Mouse (Mus musculus): ENCODE results near the gene Ephb2. TPM values are rescaled to one million over a fixed set of nuclear protein-coding genes. Genes with fewer than 3 reads are reported as not detected.

Ephb2 gene
- total RNA-seq, 1 experiment: 15.5 TPM

DNA sequence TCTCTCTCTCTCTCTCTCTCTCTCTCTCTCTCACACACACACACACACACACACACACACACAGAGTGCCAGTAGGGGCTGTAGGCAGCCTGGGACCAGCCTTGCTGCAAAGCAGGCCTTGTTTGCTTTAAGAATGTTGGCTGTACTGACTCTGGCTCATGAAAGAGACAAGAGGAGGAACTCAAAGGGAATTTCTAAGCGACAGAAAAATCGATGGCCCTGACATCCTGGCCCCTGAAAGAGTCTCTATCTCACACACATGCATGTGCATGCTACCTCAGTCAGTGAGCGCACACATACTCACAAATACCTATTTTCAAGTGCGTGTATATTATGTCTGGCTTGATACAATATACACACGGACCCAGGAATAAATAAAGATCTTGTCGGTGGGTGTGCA, 79.3 kb downstream of the Ephb2 start:
- H3K9ac ChIP-seq (ENCODE audit: insufficient read depth, low read depth, low read length, poor library complexity, severe bottlenecking): no peak overlapping the region
- no peak overlapping the region for H3K4me3 ChIP-seq (ENCODE audit: insufficient read depth in 1 of 2, low read depth in 1 of 2, low read length in 2 of 2, poor library complexity in 1 of 2, severe bottlenecking in 1 of 2)
- no peak overlapping the region for H3K27ac ChIP-seq (ENCODE audit: insufficient read depth, low read depth, low read length, poor library complexity, severe bottlenecking)
- H3K36me3 ChIP-seq (ENCODE audit: control insufficient read depth, insufficient read depth, low read length, poor library complexity, severe bottlenecking): no peaks in the 10 kb centered on the region
- TF ChIP-seq HCFC1 (IDR thresholded peaks at IDR 0.05; ENCODE audit: borderline replicate concordance, insufficient read depth, low read length) (no peak), ZNF384 (IDR thresholded peaks at IDR 0.05; ENCODE audit: low read depth, low read length) (no peak), MAFK (IDR thresholded peaks at IDR 0.05; ENCODE audit: insufficient read depth, low read depth, low read length) (no peak), CHD2 (IDR thresholded peaks at IDR 0.05; ENCODE audit: low read depth, low read length) (no peak), ZC3H11A (IDR thresholded peaks at IDR 0.05; ENCODE audit: borderline replicate concordance, low read depth, low read length) (no peak)
- in situ Hi-C loops (cut with MboI; ENCODE audit: low sequenced_read_pairs in 2 of 2, unreplicated experiment in 2 of 2): no loop called here
- H3K9me3 ChIP-seq (ENCODE audit: control insufficient read depth, insufficient read depth, low read depth, low read length): no peaks in the 10 kb centered on the region
- DNase-seq (ENCODE audit: low read depth, low spot score): no peak
- H3K4me1 ChIP-seq (ENCODE audit: control insufficient read depth in 2 of 2, insufficient read depth in 2 of 2, low read length in 2 of 2, poor library complexity in 1 of 2): peaks cover 13% of the 10 kb centered on the region in 2 experiments

DNA sequence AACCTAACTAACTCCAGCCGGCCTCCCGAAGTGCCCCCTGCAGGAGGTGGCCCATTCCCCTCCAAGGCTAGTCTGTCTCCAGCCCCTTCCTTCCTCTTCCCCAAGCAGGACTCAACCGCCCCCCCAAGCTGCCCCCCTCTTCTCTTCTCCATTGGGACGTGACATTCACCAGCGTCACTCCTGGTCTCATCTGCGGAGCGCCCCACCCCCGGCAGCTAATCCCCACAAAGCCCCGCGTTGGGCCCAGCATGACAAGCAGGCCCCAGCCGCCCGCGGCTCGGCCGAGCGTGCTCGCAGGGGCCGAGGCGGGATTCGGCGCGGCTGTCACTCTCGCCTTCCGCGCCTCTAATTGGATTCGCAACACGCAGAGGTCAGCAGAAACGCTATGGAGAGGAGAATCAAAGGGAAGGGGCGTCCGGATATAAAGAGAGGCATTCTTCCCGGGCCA, 80.4 kb downstream of the Ephb2 start:
- no peak for TF ChIP-seq ZC3H11A (IDR thresholded peaks at IDR 0.05; ENCODE audit: borderline replicate concordance, low read depth, low read length)
- no peak for TF ChIP-seq CHD2 (IDR thresholded peaks at IDR 0.05; ENCODE audit: low read depth, low read length)
- TF ChIP-seq HCFC1 (IDR thresholded peaks at IDR 0.05; ENCODE audit: borderline replicate concordance, insufficient read depth, low read length): no peak
- TF ChIP-seq MAFK (IDR thresholded peaks at IDR 0.05; ENCODE audit: insufficient read depth, low read depth, low read length): 0 out of 2 replicates have a peak, but pooled peaks have one; percentile 35
- TF ChIP-seq ZNF384 (IDR thresholded peaks at IDR 0.05; ENCODE audit: low read depth, low read length): no peak
- DNase-seq (ENCODE audit: low read depth, low spot score): no peak
- Histone ChIP-seq H3K4me1 (ENCODE audit: control insufficient read depth in 2 of 2, insufficient read depth in 2 of 2, low read length in 2 of 2, poor library complexity in 1 of 2) (peaks cover 14 to 20% of the 10 kb centered on the region in 2 experiments), H3K4me3 (ENCODE audit: insufficient read depth in 1 of 2, low read depth in 1 of 2, low read length in 2 of 2, poor library complexity in 1 of 2, severe bottlenecking in 1 of 2) (peak overlapping the region; percentile 45 to 47), H3K9me3 (ENCODE audit: control insufficient read depth, insufficient read depth, low read depth, low read length) (no peaks in the 10 kb centered on the region), H3K27ac (ENCODE audit: insufficient read depth, low read depth, low read length, poor library complexity, severe bottlenecking) (no peak overlapping the region), H3K9ac (ENCODE audit: insufficient read depth, low read depth, low read length, poor library complexity, severe bottlenecking) (peak overlapping the region; percentile 11; the same call in 1 of the 2 replicates), H3K36me3 (ENCODE audit: control insufficient read depth, insufficient read depth, low read length, poor library complexity, severe bottlenecking) (no peaks in the 10 kb centered on the region)
- in situ Hi-C loops (cut with MboI; ENCODE audit: low sequenced_read_pairs in 2 of 2, unreplicated experiment in 2 of 2): no loop called here

DNA sequence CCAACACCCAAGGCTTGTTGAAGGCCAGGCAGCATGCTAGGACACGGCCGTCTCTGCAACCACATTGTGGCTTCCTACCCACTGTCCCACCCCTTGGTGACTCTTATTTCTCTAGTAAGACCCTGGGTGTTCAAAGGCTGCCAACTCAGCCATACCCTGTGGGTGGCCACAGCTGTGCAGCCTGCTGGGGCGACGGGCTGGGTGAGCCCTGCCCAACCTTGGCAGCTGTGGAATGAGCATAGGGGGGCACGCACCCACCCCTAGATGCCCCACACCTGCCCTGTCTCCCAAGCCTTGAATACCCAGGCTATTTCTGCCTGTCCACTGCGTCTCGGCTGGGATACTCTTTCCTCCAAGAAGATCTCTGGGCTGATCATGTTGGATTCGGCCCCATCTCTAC, 81.5 kb downstream of the Ephb2 start:
- DNase-seq (ENCODE audit: low read depth, low spot score): no peak
- H3K9me3 ChIP-seq (ENCODE audit: control insufficient read depth, insufficient read depth, low read depth, low read length): no peaks in the 10 kb centered on the region
- TF ChIP-seq ZC3H11A (IDR thresholded peaks at IDR 0.05; ENCODE audit: borderline replicate concordance, low read depth, low read length) (no peak), HCFC1 (IDR thresholded peaks at IDR 0.05; ENCODE audit: borderline replicate concordance, insufficient read depth, low read length) (no peak), CHD2 (IDR thresholded peaks at IDR 0.05; ENCODE audit: low read depth, low read length) (no peak), MAFK (IDR thresholded peaks at IDR 0.05; ENCODE audit: insufficient read depth, low read depth, low read length) (no peak), ZNF384 (IDR thresholded peaks at IDR 0.05; ENCODE audit: low read depth, low read length) (no peak)
- no peak overlapping the region for H3K9ac ChIP-seq (ENCODE audit: insufficient read depth, low read depth, low read length, poor library complexity, severe bottlenecking)
- H3K4me1 ChIP-seq (ENCODE audit: control insufficient read depth in 2 of 2, insufficient read depth in 2 of 2, low read length in 2 of 2, poor library complexity in 1 of 2): peaks cover 12 to 30% of the 10 kb centered on the region in 2 experiments
- H3K4me3 ChIP-seq (ENCODE audit: insufficient read depth in 1 of 2, low read depth in 1 of 2, low read length in 2 of 2, poor library complexity in 1 of 2, severe bottlenecking in 1 of 2): no peak overlapping the region
- in situ Hi-C loops (cut with MboI; ENCODE audit: low sequenced_read_pairs in 2 of 2, unreplicated experiment in 2 of 2): no loop called here
- no peak overlapping the region for H3K27ac ChIP-seq (ENCODE audit: insufficient read depth, low read depth, low read length, poor library complexity, severe bottlenecking)
- H3K36me3 ChIP-seq (ENCODE audit: control insufficient read depth, insufficient read depth, low read length, poor library complexity, severe bottlenecking): no peaks in the 10 kb centered on the region

DNA sequence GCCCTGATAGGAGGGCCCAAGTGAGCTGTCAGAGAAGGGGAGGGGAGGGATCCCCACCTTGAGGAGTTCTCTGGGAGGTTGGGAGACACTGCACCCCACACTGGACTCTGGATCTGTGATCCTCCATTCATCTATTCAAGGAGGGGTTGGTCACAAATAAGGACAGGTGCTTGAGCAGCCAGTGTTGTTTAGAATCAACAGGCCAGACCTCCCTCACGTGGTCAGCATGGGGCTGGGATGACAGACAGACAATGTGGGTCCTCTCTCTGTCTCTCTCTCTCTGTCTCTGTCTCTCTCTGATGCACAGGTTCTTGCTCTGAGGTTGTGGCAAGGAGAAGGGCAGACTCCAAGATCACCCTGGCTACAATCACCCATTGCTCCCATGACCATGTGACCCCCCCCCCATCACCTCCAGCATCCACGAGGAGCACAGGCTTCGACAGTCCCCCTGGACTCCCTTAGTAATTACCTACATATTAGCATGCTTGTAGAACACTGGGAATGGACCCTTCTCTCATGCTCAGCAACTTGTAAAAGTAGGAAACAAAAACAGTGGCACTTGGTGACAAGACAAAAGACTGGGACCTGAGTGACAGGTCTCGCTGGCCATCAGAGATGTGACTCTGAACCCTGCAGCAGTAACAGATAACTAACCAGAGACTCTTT, 84.3 kb downstream of the Ephb2 start:
- H3K4me1 ChIP-seq (ENCODE audit: control insufficient read depth in 2 of 2, insufficient read depth in 2 of 2, low read length in 2 of 2, poor library complexity in 1 of 2): peaks cover 18 to 30% of the 10 kb centered on the region in 2 experiments
- in situ Hi-C loops (cut with MboI; ENCODE audit: low sequenced_read_pairs in 2 of 2, unreplicated experiment in 2 of 2): no loop called here
- no peak for TF ChIP-seq CHD2 (IDR thresholded peaks at IDR 0.05; ENCODE audit: low read depth, low read length)
- TF ChIP-seq MAFK (IDR thresholded peaks at IDR 0.05; ENCODE audit: insufficient read depth, low read depth, low read length): no peak
- TF ChIP-seq HCFC1 (IDR thresholded peaks at IDR 0.05; ENCODE audit: borderline replicate concordance, insufficient read depth, low read length): no peak
- no peak for TF ChIP-seq ZNF384 (IDR thresholded peaks at IDR 0.05; ENCODE audit: low read depth, low read length)
- no peak for TF ChIP-seq ZC3H11A (IDR thresholded peaks at IDR 0.05; ENCODE audit: borderline replicate concordance, low read depth, low read length)
- no peak overlapping the region for H3K4me3 ChIP-seq (ENCODE audit: insufficient read depth in 1 of 2, low read depth in 1 of 2, low read length in 2 of 2, poor library complexity in 1 of 2, severe bottlenecking in 1 of 2)
- H3K9ac ChIP-seq (ENCODE audit: insufficient read depth, low read depth, low read length, poor library complexity, severe bottlenecking): no peak overlapping the region
- DNase-seq (ENCODE audit: low read depth, low spot score): no peak
- no peaks in the 10 kb centered on the region for H3K9me3 ChIP-seq (ENCODE audit: control insufficient read depth, insufficient read depth, low read depth, low read length)
- H3K27ac ChIP-seq (ENCODE audit: insufficient read depth, low read depth, low read length, poor library complexity, severe bottlenecking): peak overlapping the region; percentile 37; the same call in 1 of the 2 replicates
- H3K36me3 ChIP-seq (ENCODE audit: control insufficient read depth, insufficient read depth, low read length, poor library complexity, severe bottlenecking): no peaks in the 10 kb centered on the region

Data from ES-E14 (cell line).